Mouse (Mus musculus) thymus, adult 2 months (tissue): ENCODE results near the gene Mrrf. TPM values are rescaled to one million over a fixed set of nuclear protein-coding genes. Genes with fewer than 3 reads are reported as not detected.

Experiments
- DNase-seq: peaks from one replicate; pipeline ENCODE4 v3.0.0; 2021
- H3K27ac ChIP-seq: fragments of 200-500 bp; 2 replicates; pipeline ENCODE4 v1.5.1; 2012; ENCODE audit warnings: low read length, control low read depth; ENCODE audit not compliant: control insufficient read depth, insufficient read depth
- H3K27me3 ChIP-seq: fragments of 200-500 bp; 2 replicates; pipeline ENCODE4 v1.6.1; 2012; ENCODE audit warnings: mild to moderate bottlenecking, low read length, moderate library complexity, mixed read lengths; ENCODE audit not compliant: control insufficient read depth, insufficient read depth
- H3K36me3 ChIP-seq: fragments of 200-500 bp; 2 replicates; pipeline ENCODE4 v1.6.1; 2012; ENCODE audit warnings: mild to moderate bottlenecking, low read length, moderate library complexity; ENCODE audit not compliant: control insufficient read depth, insufficient read depth
- H3K4me1 ChIP-seq: fragments of 200-500 bp; replicated peaks from 2 replicates; pipeline ENCODE4 v1.6.1; 2012; ENCODE audit warnings: low read length; ENCODE audit not compliant: control insufficient read depth, insufficient read depth
- H3K4me3 ChIP-seq: fragments of 200-500 bp; 2 replicates; pipeline ENCODE4 v1.5.1; 2012; ENCODE audit warnings: mild to moderate bottlenecking, low read length, control low read depth, moderate library complexity; ENCODE audit not compliant: control insufficient read depth, insufficient read depth
- CTCF ChIP-seq: fragments of 200-500 bp; IDR thresholded peaks from 2 replicates; pipeline ENCODE4 v1.5.1; 2012; ENCODE audit warnings: mild to moderate bottlenecking, control low read depth, low read length, moderate library complexity, borderline replicate concordance; ENCODE audit not compliant: control insufficient read depth, poor library complexity, insufficient read depth; ENCODE audit errors: extremely low read depth
- POLR2A ChIP-seq: fragments of 200-500 bp; IDR thresholded peaks from 2 replicates; pipeline ENCODE4 v1.6.1; 2012; ENCODE audit warnings: mild to moderate bottlenecking, low read length, control low read depth, moderate library complexity; ENCODE audit not compliant: control insufficient read depth, poor library complexity, insufficient read depth; ENCODE audit errors: extremely low read depth
- WGBS: fragments of 180-500 bp; shearing (Covaris S2); methylation state at CpG from one replicate; pipeline ENCODE4 v1.1.7; 2018; 5-methylcytosine and 5-hydroxymethylcytosine counted together
- polyA plus RNA-seq: library from polyadenylated mRNA; depleted of rRNA; stranded (reverse); fragments of >200 nt; gene quantifications from 2 replicates; pipeline ENCODE4 v1.2.3, GENCODE M21; 2012; rRNA removed

Gene Mrrf
- polyA plus RNA-seq, 1 experiment = 29.3 TPM

- whole genome bisulfite sequencing = 61% methylated on average over 7 of the region's 7 CpGs
- Histone ChIP-seq H3K27me3 (peaks cover 8% of the 10 kb centered on the region; the same call in 1 of the 2 replicates), H3K27ac (no peak overlapping the region), H3K36me3 (no peaks in the 10 kb centered on the region), H3K4me1 (no peaks in the 10 kb centered on the region), H3K4me3 (no peak overlapping the region)
- DNase-seq = no peak
- no peak for TF ChIP-seq POLR2A
- no peak for TF ChIP-seq CTCF
Measured at GRCm38 (mm10) chr2:36234526-36235368, 98.6 kb downstream of the Mrrf start.

GRCm38 (mm10) chr2:36235917-36236316 lies 99.7 kb downstream of the Mrrf start:
- Histone ChIP-seq H3K27ac (no peak overlapping the region), H3K4me3 (no peak overlapping the region), H3K36me3 (no peaks in the 10 kb centered on the region), H3K27me3 (peaks cover 4% of the 10 kb centered on the region; the same call in 1 of the 2 replicates), H3K4me1 (no peaks in the 10 kb centered on the region)
- TF ChIP-seq CTCF (no peak), POLR2A (no peak)
- no peak for DNase-seq
- WGBS = 54% methylated on average over 4 of the region's 4 CpGs

- Histone ChIP-seq H3K27ac (no peak overlapping the region), H3K27me3 (no peaks in the 10 kb centered on the region), H3K4me3 (no peak overlapping the region), H3K4me1 (no peaks in the 10 kb centered on the region), H3K36me3 (no peaks in the 10 kb centered on the region)
- WGBS = 78% methylated on average over 5 of the region's 5 CpGs
- DNase-seq = no peak
- no peak for TF ChIP-seq POLR2A
- no peak for TF ChIP-seq CTCF
Measured at GRCm38 (mm10) chr2:36236889-36237288, 100.7 kb downstream of the Mrrf start.

- DNase-seq = no peak
- Histone ChIP-seq H3K4me3 (no peak overlapping the region), H3K36me3 (no peaks in the 10 kb centered on the region), H3K4me1 (no peaks in the 10 kb centered on the region), H3K27me3 (no peaks in the 10 kb centered on the region), H3K27ac (no peak overlapping the region)
- 95% methylated on average over 6 of the region's 6 CpGs for WGBS
- TF ChIP-seq POLR2A = no peak
- TF ChIP-seq CTCF = no peak
Measured at GRCm38 (mm10) chr2:36237557-36237956, 101.4 kb downstream of the Mrrf start.

GRCm38 (mm10) chr2:36238467-36238866 lies 102.3 kb downstream of the Mrrf start:
- no peak for TF ChIP-seq CTCF
- Histone ChIP-seq H3K27ac (no peak overlapping the region), H3K4me3 (no peak overlapping the region), H3K36me3 (no peaks in the 10 kb centered on the region), H3K27me3 (no peaks in the 10 kb centered on the region), H3K4me1 (no peaks in the 10 kb centered on the region)
- no peak for DNase-seq
- WGBS = 67% methylated on average over 3 of the region's 3 CpGs

GRCm38 (mm10) chr2:36238951-36239350 lies 102.8 kb downstream of the Mrrf start:
- Histone ChIP-seq H3K4me1 (no peaks in the 10 kb centered on the region), H3K4me3 (no peak overlapping the region), H3K27ac (no peak overlapping the region), H3K36me3 (no peaks in the 10 kb centered on the region), H3K27me3 (no peaks in the 10 kb centered on the region)
- 94% methylated on average over 2 of the region's 2 CpGs for WGBS
- DNase-seq = no peak
- no peak for TF ChIP-seq POLR2A
- TF ChIP-seq CTCF = no peak

Other genes starting within 250 kb of the Mrrf start
- 0.33 and 0.46 TPM in 2 replicates for gene Ttll11, start 156.5 kb upstream of the Mrrf start, polyA plus RNA-seq
- 75.4 and 83.9 TPM in 2 replicates for gene Ndufa8, start 87.0 kb upstream of the Mrrf start, polyA plus RNA-seq
- gene Morn5, start 86.9 kb upstream of the Mrrf start, polyA plus RNA-seq = 0.26 TPM in 1 of 2 replicates, not detected in the other
- 0.58 and 0.68 TPM in 2 replicates for gene Lhx6, start 31.0 kb upstream of the Mrrf start, polyA plus RNA-seq
- 14.2 and 14.8 TPM in 2 replicates for gene Rbm18, start 384 bp downstream of the Mrrf start, polyA plus RNA-seq
- gene Ptgs1, start 94.0 kb downstream of the Mrrf start, polyA plus RNA-seq = 12.7 and 15.0 TPM in 2 replicates
- not detected in 2 replicates for gene Olfr338, start 237.1 kb downstream of the Mrrf start, polyA plus RNA-seq